Comparison of ENCODE assay signal across 34 mouse cellular contexts in the genomic region with DNA sequence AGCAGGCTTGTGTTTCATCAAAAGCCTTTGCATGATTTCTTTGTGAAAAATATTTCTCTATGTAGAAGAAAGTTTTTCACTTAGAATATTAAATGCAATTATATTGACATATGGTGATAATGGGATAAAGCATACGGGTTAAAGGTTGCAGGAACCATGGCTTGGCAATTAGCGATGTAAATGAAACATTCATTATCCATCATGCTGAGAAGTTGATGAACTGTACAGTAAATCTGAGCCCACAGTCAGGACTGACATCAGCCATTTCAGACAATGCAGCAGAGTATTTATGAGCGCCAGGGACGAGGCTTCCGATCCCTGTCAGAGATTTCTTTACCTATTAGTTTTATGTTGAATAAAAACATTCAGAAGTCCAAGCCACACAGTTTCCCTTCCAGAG.
"Had no signal": no experiment of that assay in that cellular context is flagged by ENCODE, and none has a peak within 500 bp of the region (broad histone marks: within the 10 kb centered on the region; RNA-seq: fewer than 3 reads in every experiment).

No protein-coding gene starts in this region.

- DNase-seq: heart, postnatal 10 days; heart, postnatal 14 days; heart, postnatal 36 days; heart, postnatal 4 days; kidney, adult 11 months; kidney, adult 18-20 months; kidney, adult 2 months; kidney, adult 8-10 months; kidney, adult 9 months; kidney, postnatal 10 days; kidney, postnatal 14 days; kidney, postnatal 25 days; kidney, postnatal 4 days; layer of hippocampus, adult 9-11 months; layer of hippocampus, postnatal 36 days had no signal

- H3K9ac ChIP-seq: heart, embryonic 12.5 days; heart, embryonic 13.5 days; heart, embryonic 15.5 days; hindbrain, embryonic 13.5 days; hindbrain, embryonic 14.5 days; hindbrain, embryonic 15.5 days; intestine, embryonic 15.5 days; kidney, embryonic 15.5 days had no signal

- ATAC-seq: hindbrain, embryonic 16.5 days; hindbrain, postnatal 0 days; inflammation-experienced regulatory T-cells, adult 6 months; intestine, embryonic 15.5 days; intestine, embryonic 16.5 days; intestine, postnatal 0 days had no signal

- H3K27ac ChIP-seq: heart, embryonic 10.5 days; heart, embryonic 13.5 days; heart, embryonic 15.5 days; hindbrain, embryonic 10.5 days; hindbrain, embryonic 13.5 days; hindbrain, embryonic 14.5 days; hindbrain, embryonic 15.5 days; hindbrain, postnatal 0 days; intestine, embryonic 15.5 days; kidney, embryonic 15.5 days; kidney, postnatal 0 days; layer of hippocampus, adult 2 months; left cerebral cortex, adult 2 months had no signal

- H3K4me1 ChIP-seq: heart, embryonic 10.5 days; heart, embryonic 12.5 days; heart, embryonic 13.5 days; heart, embryonic 15.5 days; hindbrain, embryonic 13.5 days; intestine, embryonic 15.5 days; kidney, embryonic 15.5 days had no signal

- H3K9me3 ChIP-seq: heart, embryonic 10.5 days; heart, embryonic 12.5 days; heart, embryonic 13.5 days; heart, embryonic 15.5 days; hindbrain, embryonic 10.5 days; hindbrain, embryonic 13.5 days; hindbrain, embryonic 15.5 days; intestine, embryonic 15.5 days; kidney, embryonic 15.5 days had no signal

- H3K4me2 ChIP-seq: heart, embryonic 11.5 days; heart, embryonic 12.5 days; heart, embryonic 13.5 days; heart, embryonic 15.5 days; hindbrain, embryonic 13.5 days; hindbrain, embryonic 14.5 days; hindbrain, embryonic 15.5 days; intestine, embryonic 15.5 days; kidney, embryonic 15.5 days had no signal

- H3K27me3 ChIP-seq: heart, embryonic 12.5 days; heart, embryonic 13.5 days; heart, embryonic 15.5 days; hindbrain, embryonic 13.5 days; hindbrain, embryonic 15.5 days; intestine, embryonic 15.5 days; kidney, embryonic 15.5 days had no signal

- H3K36me3 ChIP-seq: heart, embryonic 10.5 days; heart, embryonic 12.5 days; heart, embryonic 13.5 days; heart, embryonic 15.5 days; hindbrain, embryonic 10.5 days; hindbrain, embryonic 13.5 days; hindbrain, embryonic 15.5 days; intestine, embryonic 15.5 days; kidney, embryonic 15.5 days had no signal

- H3K4me3 ChIP-seq: heart, embryonic 10.5 days; heart, embryonic 12.5 days; heart, embryonic 13.5 days; heart, embryonic 15.5 days; hindbrain, embryonic 10.5 days; hindbrain, embryonic 13.5 days; hindbrain, embryonic 15.5 days; intestine, embryonic 15.5 days; kidney, embryonic 15.5 days; layer of hippocampus, adult 2 months; left cerebral cortex, adult 2 months had no signal
